Mouse (Mus musculus): ENCODE measurements at regions not wholly inside any gene's neighbourhood (a gene's known extent, or its start where the extent isn't known, plus 50 kb on each side); places are given as distances from the start of the nearest gene placed in this dataset. TPM values are rescaled to one million over a fixed set of nuclear protein-coding genes. Genes with fewer than 3 reads are reported as not detected.

DNA sequence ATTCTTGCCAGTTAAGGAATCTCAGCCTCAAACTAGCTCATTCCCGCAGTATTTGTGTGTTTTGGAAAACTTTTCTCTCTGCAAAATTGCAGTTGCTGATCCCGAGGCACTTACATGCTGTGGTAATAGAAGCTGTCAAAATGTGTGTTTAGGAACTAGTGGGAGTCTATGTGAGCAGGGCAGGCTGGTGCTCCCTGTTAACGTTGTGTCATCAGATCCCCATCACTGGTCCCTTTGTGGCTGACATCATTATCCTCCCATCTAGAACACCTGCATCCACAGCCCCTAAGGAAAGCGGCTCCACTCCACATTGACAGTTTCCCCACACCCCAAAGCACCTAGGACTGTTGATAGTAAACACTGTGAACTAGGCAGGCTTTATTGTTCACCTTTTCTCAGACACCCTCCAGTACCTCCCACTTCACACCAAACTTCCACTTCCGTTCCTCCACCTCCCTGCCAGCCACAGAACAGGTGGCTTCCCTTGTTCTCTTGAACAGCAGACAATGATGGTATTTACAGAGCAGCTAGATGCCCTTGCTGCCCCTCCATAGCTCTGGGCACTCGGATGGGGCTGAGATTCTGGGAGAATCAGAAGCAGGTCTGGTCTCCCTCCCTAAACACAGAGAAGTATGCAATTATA lies 275.8 kb downstream of the Gm19410 start:
- Histone ChIP-seq H3K36me3 (ENCODE audit: control insufficient read depth, insufficient read depth, low read length) (no peaks in the 10 kb centered on the region), H3K4me1 (ENCODE audit: control insufficient read depth, insufficient read depth, low read depth, low read length) (no peaks in the 10 kb centered on the region), H3K27me3 (replicated peaks; ENCODE audit: control insufficient read depth, insufficient read depth, low read length) (no peaks in the 10 kb centered on the region), H3K27ac (ENCODE audit: low read depth, low read length) (no peak overlapping the region), H3K9me3 (ENCODE audit: control insufficient read depth, low read length) (no peaks in the 10 kb centered on the region), H3K4me3 (ENCODE audit: low read length) (no peak overlapping the region), H3K9ac (ENCODE audit: low read depth, low read length) (no peak overlapping the region), H3K4me2 (ENCODE audit: low read length) (no peak overlapping the region)
- 76% methylated on average over 6 of the region's 6 CpGs for WGBS
- no peak for ATAC-seq

DNA sequence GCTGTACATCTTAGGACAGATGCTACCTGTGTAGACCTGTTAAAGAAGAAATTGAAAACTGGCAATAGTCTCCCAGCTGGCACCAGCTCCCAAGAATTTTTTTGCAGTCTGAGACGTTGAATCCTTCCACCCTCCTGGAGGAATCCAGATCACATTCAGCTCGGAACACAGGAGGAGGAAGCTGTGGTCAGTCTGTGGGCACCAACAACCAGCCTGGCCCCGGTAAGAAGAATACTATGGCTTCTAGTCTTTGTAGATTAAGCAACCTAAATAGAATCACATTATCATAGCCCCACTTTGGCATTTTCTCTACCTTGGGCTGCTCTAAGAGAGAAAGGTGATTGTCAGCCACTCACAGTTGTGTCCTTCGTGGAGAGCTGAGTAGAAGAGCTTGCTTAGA lies 277.0 kb downstream of the Gm19410 start:
- Histone ChIP-seq H3K4me2 (ENCODE audit: low read length) (no peak overlapping the region), H3K4me1 (ENCODE audit: control insufficient read depth, insufficient read depth, low read depth, low read length) (no peaks in the 10 kb centered on the region), H3K9me3 (ENCODE audit: control insufficient read depth, low read length) (no peaks in the 10 kb centered on the region), H3K27me3 (replicated peaks; ENCODE audit: control insufficient read depth, insufficient read depth, low read length) (no peaks in the 10 kb centered on the region), H3K4me3 (ENCODE audit: low read length) (no peak overlapping the region), H3K36me3 (ENCODE audit: control insufficient read depth, insufficient read depth, low read length) (no peaks in the 10 kb centered on the region), H3K27ac (ENCODE audit: low read depth, low read length) (no peak overlapping the region), H3K9ac (ENCODE audit: low read depth, low read length) (no peak overlapping the region)
- 90% methylated on average over 4 of the region's 4 CpGs for WGBS
- no peak for ATAC-seq

Small RNA genes lying in the stretch of these regions (microRNA-seq; reads per million reads assigned to microRNA genes)
- gene Gm22030, result not detected

Data from hindbrain, embryonic 16.5 days (tissue).